Mouse (Mus musculus) embryo, embryonic 10 days (tissue): ENCODE measurements around the gene Itgb3bp.

Experiments
- DNase-seq: peaks from one replicate; pipeline ENCODE4 v3.0.0-alpha.2; 2015; ENCODE audit warnings: low spot score

Itgb3bp gene

GRCm38 (mm10) chr4:99717905-99718304 is 211.7 kb downstream of the Itgb3bp start:
- DNase-seq = no peak

DNA sequence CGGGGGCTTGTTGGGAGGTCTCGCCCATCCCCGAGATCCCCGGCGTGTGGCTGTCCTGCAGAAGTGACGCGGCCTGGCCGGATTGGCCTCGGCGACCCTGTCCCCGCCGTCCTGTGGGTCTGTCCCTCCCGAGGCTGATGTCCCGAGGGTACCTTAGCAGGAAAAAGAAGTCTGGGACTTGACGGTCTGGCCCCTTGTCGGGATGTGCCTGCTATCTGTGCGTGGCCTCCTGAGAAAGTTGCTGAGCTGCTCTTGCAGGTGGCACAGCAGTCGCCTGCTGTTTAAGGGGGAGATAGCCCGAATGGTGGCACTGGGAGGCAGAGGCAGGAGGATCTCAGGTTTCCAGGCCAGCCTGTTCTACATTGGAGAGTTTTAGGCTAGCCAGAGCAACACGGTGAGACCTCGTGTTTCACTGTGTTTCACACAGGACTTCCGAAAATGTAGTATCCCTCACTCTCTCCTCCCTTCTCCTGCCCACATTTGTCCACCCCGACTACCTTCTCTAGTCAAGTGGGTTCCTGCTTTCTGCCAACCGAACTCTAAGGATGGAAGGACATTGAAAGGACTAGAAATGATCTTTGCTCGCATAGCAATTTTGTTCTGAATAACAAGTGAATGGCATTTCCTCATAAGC is 213.7 kb downstream of the Itgb3bp start:
- no peak for DNase-seq
